In genomic region chr6:40430251-40430650, GRCm38 (mm10) we compare ENCODE assay signal across 11 mouse cellular contexts. TPM values are rescaled to one million over a fixed set of nuclear protein-coding genes. Genes with fewer than 3 reads are reported as not detected.
DNase-seq lines count a peak whose midpoint lies in the region; ATAC-seq lines count a peak whose summit lies in the region.
"Had no signal": no experiment of that assay in that cellular context is flagged by ENCODE, and none has a peak within 500 bp of the region (broad histone marks: within the 10 kb centered on the region; RNA-seq: fewer than 3 reads in every experiment).

No protein-coding gene starts in this region.

- 0 out of 2 replicates have a peak overlapping the region, but pooled peaks have one; percentile 31 for H3K27ac ChIP-seq in forebrain, embryonic 12.5 days
- no peak overlapping the region for H3K27ac ChIP-seq in forebrain, embryonic 11.5 days (ENCODE audit: low read depth, low read length)
- H3K27ac ChIP-seq: limb, embryonic 13.5 days had no signal

- ATAC-seq in forebrain, embryonic 12.5 days (ENCODE audit: low FRiP score): no peak
- no peak for ATAC-seq in forebrain, embryonic 11.5 days (replicated peaks; ENCODE audit: low FRiP score)
- ATAC-seq in megakaryocyte, adult 5-6 weeks (ENCODE audit: poor library complexity, severe bottlenecking): peak; percentile 85

- no peaks in the 10 kb centered on the region for H3K36me3 ChIP-seq in forebrain, embryonic 12.5 days (replicated peaks)
- H3K36me3 ChIP-seq in forebrain, embryonic 11.5 days (ENCODE audit: control insufficient read depth, insufficient read depth, low read length): no peaks in the 10 kb centered on the region
- H3K36me3 ChIP-seq: limb, embryonic 13.5 days had no signal

- no peak overlapping the region for H3K9ac ChIP-seq in forebrain, embryonic 12.5 days
- no peak overlapping the region for H3K9ac ChIP-seq in forebrain, embryonic 11.5 days (ENCODE audit: low read length)
- H3K9ac ChIP-seq: limb, embryonic 13.5 days had no signal

- no peaks in the 10 kb centered on the region for H3K27me3 ChIP-seq in forebrain, embryonic 12.5 days
- no peaks in the 10 kb centered on the region for H3K27me3 ChIP-seq in forebrain, embryonic 11.5 days (ENCODE audit: control insufficient read depth, insufficient read depth, low read length)
- H3K27me3 ChIP-seq: limb, embryonic 13.5 days had no signal

- no peaks in the 10 kb centered on the region for H3K9me3 ChIP-seq in forebrain, embryonic 12.5 days
- no peaks in the 10 kb centered on the region for H3K9me3 ChIP-seq in forebrain, embryonic 11.5 days (ENCODE audit: control insufficient read depth, low read length)
- H3K9me3 ChIP-seq: limb, embryonic 13.5 days had no signal

- DNase-seq in forebrain, embryonic 11.5 days (ENCODE audit: low spot score): no peak
- peak; percentile 57 for DNase-seq in 416B (ENCODE audit: low read depth)
- peak; percentile 7 for DNase-seq in T-cell, adult 2 months (ENCODE audit: low spot score)
- no peak for DNase-seq in ovary, adult 18-20 months (ENCODE audit: low spot score)
- DNase-seq in c-Kit-positive CD71-positive TER-119-positive erythroid progenitor cells, embryonic 14.5 days (ENCODE audit: low spot score): no peak
- DNase-seq in layer of hippocampus, postnatal 36 days: no peak
- DNase-seq: heart, postnatal 4 days; kidney, adult 2 months had no signal

- no peak overlapping the region for H3K4me2 ChIP-seq in forebrain, embryonic 12.5 days
- H3K4me2 ChIP-seq in forebrain, embryonic 11.5 days (ENCODE audit: low read depth, low read length, severe bottlenecking): no peak overlapping the region
- H3K4me2 ChIP-seq: limb, embryonic 13.5 days had no signal

- 80% methylated on average over 3 of the region's 3 CpGs for WGBS in forebrain, embryonic 12.5 days
- 84% methylated on average over 3 of the region's 3 CpGs for WGBS in forebrain, embryonic 11.5 days

- no peak overlapping the region for H3K4me3 ChIP-seq in forebrain, embryonic 12.5 days (replicated peaks)
- no peak overlapping the region for H3K4me3 ChIP-seq in forebrain, embryonic 11.5 days (ENCODE audit: low read depth, low read length)
- H3K4me3 ChIP-seq: limb, embryonic 13.5 days had no signal

- H3K4me1 ChIP-seq in forebrain, embryonic 12.5 days: peaks cover 36% of the 10 kb centered on the region
- H3K4me1 ChIP-seq in forebrain, embryonic 11.5 days (replicated peaks; ENCODE audit: control insufficient read depth, insufficient read depth, low read length): peaks cover 5% of the 10 kb centered on the region

RNA-seq across cellular contexts. Expression of gene E330009J07Rik, which starts 5.7 kb away (rescaled TPM):
- polyA plus RNA-seq in forebrain, embryonic 12.5 days (2016; fragmentation: Nextera tagmentation; extraction: Ambion mirVana): 25.8 and 28.4 TPM in 2 replicates
- polyA plus RNA-seq in forebrain, embryonic 11.5 days (2014; fragmentation: Nextera tagmentation; extraction: Ambion mirVana): 19.9 and 21.9 TPM in 2 replicates
- total RNA-seq in megakaryocyte, adult 5-6 weeks (2015): 8.0 and 8.6 TPM in 2 replicates
- 14.1 and 16.2 TPM in 2 replicates for total RNA-seq in megakaryocyte, adult 5-6 weeks (2017)
- 10 to 100 TPM; 46.2 to 48.4 TPM for total RNA-seq in layer of hippocampus, postnatal 36 days (2021)

RNA-seq across cellular contexts. Expression of gene Wee2, which starts 8.6 kb away (rescaled TPM):
- 0.19 and 0.24 TPM in 2 replicates for polyA plus RNA-seq in forebrain, embryonic 12.5 days (2016; fragmentation: Nextera tagmentation; extraction: Ambion mirVana)
- 0.12 and 0.15 TPM in 2 replicates for polyA plus RNA-seq in forebrain, embryonic 11.5 days (2014; fragmentation: Nextera tagmentation; extraction: Ambion mirVana)
- not detected in 2 replicates for total RNA-seq in megakaryocyte, adult 5-6 weeks (2015)
- not detected in 2 replicates for total RNA-seq in megakaryocyte, adult 5-6 weeks (2017)
- total RNA-seq in layer of hippocampus, postnatal 36 days (2021): under 1 TPM in 1 of 2 experiments, not detected in 1; 0.33 TPM
- total RNA-seq: heart, postnatal 4 days had no signal
- polyA plus RNA-seq: kidney, adult 2 months; limb, embryonic 13.5 days had no signal

RNA-seq across cellular contexts. Expression of gene Ssbp1, which starts 40.9 kb away (rescaled TPM):
- 199 TPM in 2 replicates for polyA plus RNA-seq in forebrain, embryonic 12.5 days (2016; fragmentation: Nextera tagmentation; extraction: Ambion mirVana)
- 177 and 197 TPM in 2 replicates for polyA plus RNA-seq in forebrain, embryonic 11.5 days (2014; fragmentation: Nextera tagmentation; extraction: Ambion mirVana)
- 94.8 and 94.9 TPM in 2 replicates for total RNA-seq in megakaryocyte, adult 5-6 weeks (2015)
- 63.2 and 67.6 TPM in 2 replicates for total RNA-seq in megakaryocyte, adult 5-6 weeks (2017)
- total RNA-seq in layer of hippocampus, postnatal 36 days (2021): 10 to 100 TPM; 33.9 to 36.0 TPM

Comparison
In these comparisons a context has a peak if more than half of its experiments do, and no peak if none do; other contexts are left out.
1. DNase-seq: peak in 416B (single experiment) and T-cell, adult 2 months (single experiment); none in forebrain, embryonic 11.5 days (single experiment), ovary, adult 18-20 months (single experiment), c-Kit-positive CD71-positive TER-119-positive erythroid progenitor cells, embryonic 14.5 days (single experiment) and layer of hippocampus, postnatal 36 days (0 of 2).